Mouse (Mus musculus) thymus, adult 2 months (tissue): ENCODE results near the gene Dstyk. TPM values are rescaled to one million over a fixed set of nuclear protein-coding genes. Genes with fewer than 3 reads are reported as not detected.

ENCODE experiments used
- DNase-seq: peaks from one replicate; pipeline ENCODE4 v3.0.0; 2021
- H3K27ac ChIP-seq: fragments of 200-500 bp; 2 replicates; pipeline ENCODE4 v1.5.1; 2012; ENCODE audit warnings: low read length, control low read depth; ENCODE audit not compliant: control insufficient read depth, insufficient read depth
- H3K27me3 ChIP-seq: fragments of 200-500 bp; 2 replicates; pipeline ENCODE4 v1.6.1; 2012; ENCODE audit warnings: mild to moderate bottlenecking, low read length, moderate library complexity, mixed read lengths; ENCODE audit not compliant: control insufficient read depth, insufficient read depth
- H3K36me3 ChIP-seq: fragments of 200-500 bp; 2 replicates; pipeline ENCODE4 v1.6.1; 2012; ENCODE audit warnings: mild to moderate bottlenecking, low read length, moderate library complexity; ENCODE audit not compliant: control insufficient read depth, insufficient read depth
- H3K4me1 ChIP-seq: fragments of 200-500 bp; replicated peaks from 2 replicates; pipeline ENCODE4 v1.6.1; 2012; ENCODE audit warnings: low read length; ENCODE audit not compliant: control insufficient read depth, insufficient read depth
- H3K4me3 ChIP-seq: fragments of 200-500 bp; 2 replicates; pipeline ENCODE4 v1.5.1; 2012; ENCODE audit warnings: mild to moderate bottlenecking, low read length, control low read depth, moderate library complexity; ENCODE audit not compliant: control insufficient read depth, insufficient read depth
- CTCF ChIP-seq: fragments of 200-500 bp; IDR thresholded peaks from 2 replicates; pipeline ENCODE4 v1.5.1; 2012; ENCODE audit warnings: mild to moderate bottlenecking, control low read depth, low read length, moderate library complexity, borderline replicate concordance; ENCODE audit not compliant: control insufficient read depth, poor library complexity, insufficient read depth; ENCODE audit errors: extremely low read depth
- POLR2A ChIP-seq: fragments of 200-500 bp; IDR thresholded peaks from 2 replicates; pipeline ENCODE4 v1.6.1; 2012; ENCODE audit warnings: mild to moderate bottlenecking, low read length, control low read depth, moderate library complexity; ENCODE audit not compliant: control insufficient read depth, poor library complexity, insufficient read depth; ENCODE audit errors: extremely low read depth
- WGBS: fragments of 180-500 bp; shearing (Covaris S2); methylation state at CpG from one replicate; pipeline ENCODE4 v1.1.7; 2018; 5-methylcytosine and 5-hydroxymethylcytosine counted together
- polyA plus RNA-seq: library from polyadenylated mRNA; depleted of rRNA; stranded (reverse); fragments of >200 nt; gene quantifications from 2 replicates; pipeline ENCODE4 v1.2.3, GENCODE M21; 2012; rRNA removed

The Dstyk gene
- polyA plus RNA-seq, 1 experiment: 6.8 TPM

- no peak for DNase-seq
- Histone ChIP-seq H3K27ac (no peak overlapping the region), H3K36me3 (peaks cover 64% of the 10 kb centered on the region), H3K4me3 (no peak overlapping the region), H3K27me3 (no peaks in the 10 kb centered on the region), H3K4me1 (no peaks in the 10 kb centered on the region)
- no peak for TF ChIP-seq CTCF
- TF ChIP-seq POLR2A: no peak
- WGBS: 94% methylated on average over 5 of the region's 5 CpGs
These were observed 87.8 kb downstream of the Dstyk start for GRCm38 (mm10) chr1:132505155-132505554.

DNA sequence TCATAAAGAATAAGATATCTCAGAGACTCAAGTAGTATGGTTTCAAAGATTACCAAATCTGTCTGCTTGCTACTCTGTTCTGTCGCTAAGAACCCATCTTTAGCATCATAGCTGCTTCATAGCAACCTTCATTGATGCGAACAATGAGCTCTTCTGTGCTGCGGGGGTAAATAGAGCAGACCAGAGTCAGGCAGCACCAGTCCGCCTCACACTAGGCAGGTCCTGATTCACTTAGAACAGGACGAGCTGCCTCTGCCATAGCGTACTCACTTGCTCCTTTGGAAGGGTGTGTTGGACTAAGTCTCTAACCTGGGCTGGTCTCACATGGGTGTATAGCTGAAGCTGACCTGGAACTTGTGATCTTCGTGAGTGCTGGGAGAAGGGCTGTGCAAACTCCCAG lies 88.7 kb downstream of the Dstyk start, which contains the start of gene Tmem81:
TSS of gene Tmem81 (plus strand) at position 173 of the 400 bp plus-strand sequence.
- H3K4me1 ChIP-seq: no peaks in the 10 kb centered on the region
- WGBS: 96% methylated on average over 7 of the region's 7 CpGs
- TF ChIP-seq CTCF: no peak
- TF ChIP-seq POLR2A: no peak
- H3K27ac ChIP-seq: no peak within 1 kb of the TSS
- no peak within 1 kb of the TSS for H3K4me3 ChIP-seq
- peaks cover 55% of the 10 kb centered on the region for H3K36me3 ChIP-seq
- no peaks in the 10 kb centered on the region for H3K27me3 ChIP-seq
- no peak for DNase-seq

DNA sequence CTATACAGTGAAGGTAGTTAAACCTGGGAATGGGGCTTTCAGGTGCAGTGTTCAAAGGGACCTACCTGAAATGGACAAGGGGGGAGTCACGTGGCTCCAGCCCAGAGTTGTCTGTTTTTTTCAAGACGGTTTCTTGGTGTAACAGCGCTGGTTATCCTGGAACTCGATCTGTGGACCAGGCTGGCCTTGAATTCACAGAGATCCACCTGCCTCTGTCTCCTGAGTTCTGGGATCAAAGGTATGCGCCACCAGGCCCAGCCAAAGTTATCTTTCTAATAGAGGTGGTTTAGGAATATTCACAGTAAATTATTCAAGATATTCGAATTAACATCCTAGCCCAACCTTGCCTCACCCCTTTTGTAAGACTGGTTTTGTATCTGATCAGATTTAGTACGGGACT lies 89.3 kb downstream of the Dstyk start:
- TF ChIP-seq CTCF: no peak
- TF ChIP-seq POLR2A: no peak
- peaks cover 49% of the 10 kb centered on the region for H3K36me3 ChIP-seq
- no peak overlapping the region for H3K27ac ChIP-seq
- no peaks in the 10 kb centered on the region for H3K27me3 ChIP-seq
- no peak overlapping the region for H3K4me3 ChIP-seq
- DNase-seq: no peak
- WGBS: 97% methylated on average over 7 of the region's 7 CpGs
- no peaks in the 10 kb centered on the region for H3K4me1 ChIP-seq

DNA sequence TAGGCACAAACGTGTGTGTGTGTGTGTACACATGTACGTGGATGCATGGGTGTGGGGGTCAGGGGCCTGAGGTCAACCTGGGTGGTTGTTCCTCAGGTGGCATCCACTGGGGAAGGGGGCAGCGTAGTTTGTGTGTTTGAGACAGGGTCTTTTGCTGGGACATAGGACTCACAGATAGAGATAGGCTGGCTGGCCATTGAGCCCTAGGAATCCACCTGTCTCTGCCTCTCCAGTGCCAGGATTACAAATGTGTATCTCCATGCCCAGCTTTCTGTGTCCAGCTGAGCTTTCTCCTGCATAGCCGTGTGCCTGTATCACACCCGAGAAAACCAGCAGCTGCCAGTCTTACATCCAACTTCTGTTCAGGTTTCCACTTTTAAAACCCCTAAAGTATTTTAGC lies 92.4 kb downstream of the Dstyk start:
- 93% methylated on average over 5 of the region's 5 CpGs for WGBS

GRCm38 (mm10) chr1:132511521-132511920 lies 94.2 kb downstream of the Dstyk start:
- WGBS: 71% methylated on average over 8 of the region's 8 CpGs
- no peak for DNase-seq
- Histone ChIP-seq H3K36me3 (peaks cover 7% of the 10 kb centered on the region; the same call in 1 of the 2 replicates), H3K27ac (no peak overlapping the region), H3K4me3 (no peak overlapping the region), H3K27me3 (no peaks in the 10 kb centered on the region), H3K4me1 (no peaks in the 10 kb centered on the region)
- TF ChIP-seq CTCF (no peak), POLR2A (no peak)

More for the DNA sequence above, 92.4 kb downstream of the Dstyk start:
- TF ChIP-seq CTCF: no peak
- no peak for TF ChIP-seq POLR2A
- Histone ChIP-seq H3K36me3 (peaks cover 20% of the 10 kb centered on the region), H3K27me3 (no peaks in the 10 kb centered on the region), H3K27ac (no peak overlapping the region), H3K4me3 (no peak overlapping the region), H3K4me1 (no peaks in the 10 kb centered on the region)
- no peak for DNase-seq

- Histone ChIP-seq H3K4me1 (no peaks in the 10 kb centered on the region), H3K4me3 (no peak overlapping the region), H3K27me3 (no peaks in the 10 kb centered on the region), H3K36me3 (peaks cover 4% of the 10 kb centered on the region; the same call in 1 of the 2 replicates), H3K27ac (no peak overlapping the region)
- DNase-seq: no peak
- WGBS: 91% methylated on average over 8 of the region's 8 CpGs
- TF ChIP-seq CTCF: no peak
These were observed 94.8 kb downstream of the Dstyk start for GRCm38 (mm10) chr1:132512106-132512505.

GRCm38 (mm10) chr1:132515339-132515738 lies 98.0 kb downstream of the Dstyk start:
- 93% methylated on average over 12 of the region's 12 CpGs for WGBS
- Histone ChIP-seq H3K27me3 (no peaks in the 10 kb centered on the region), H3K4me1 (no peaks in the 10 kb centered on the region), H3K27ac (no peak overlapping the region), H3K36me3 (no peaks in the 10 kb centered on the region), H3K4me3 (no peak overlapping the region)
- DNase-seq: no peak
- no peak for TF ChIP-seq CTCF

Other genes with a start within 250 kb of the Dstyk start
- gene Lemd1, start 226.1 kb upstream of the Dstyk start, polyA plus RNA-seq: not detected in 2 replicates
- 0.03 TPM in 1 of 2 replicates, not detected in the other for gene AC124108.1, start 226.1 kb upstream of the Dstyk start, polyA plus RNA-seq
- gene Gm10188, start 187.8 kb upstream of the Dstyk start, polyA plus RNA-seq: not detected in 2 replicates
- 5.5 and 6.6 TPM in 2 replicates for gene Klhdc8a, start 118.9 kb upstream of the Dstyk start, polyA plus RNA-seq
- gene Nuak2, start 101.4 kb upstream of the Dstyk start, polyA plus RNA-seq: 5.6 and 5.7 TPM in 2 replicates
- 4.1 and 5.3 TPM in 2 replicates for gene Tmcc2, start 26.3 kb upstream of the Dstyk start, polyA plus RNA-seq
- 33.1 TPM in 2 replicates for gene Rbbp5, start 59.8 kb downstream of the Dstyk start, polyA plus RNA-seq
- gene Tmem81, start 88.7 kb downstream of the Dstyk start, polyA plus RNA-seq: 4.9 and 5.5 TPM in 2 replicates
- 0.80 and 0.91 TPM in 2 replicates for gene Cntn2, start 125.7 kb downstream of the Dstyk start, polyA plus RNA-seq